Mouse (Mus musculus): Measurements from ENCODE around the gene Gm28230.

GRCm38 (mm10) chr2:74714156-74714789 is 12.3 kb upstream of the Gm28230 start:
- TF ChIP-seq POLR2A (IDR thresholded peaks at IDR 0.05; ENCODE audit: insufficient read depth, low read depth, low read length), result no peak
- TF ChIP-seq EP300 (IDR thresholded peaks at IDR 0.05; ENCODE audit: insufficient read depth, low read depth, low read length), result no peak
